Mouse (Mus musculus) MN1 (cell line): Measurements from ENCODE around the gene Bach1.

Source experiments
- DNase-seq: peaks from one replicate; pipeline ENCODE4 v3.0.0-alpha.2; 2016; ENCODE audit warnings: low spot score

Bach1 gene

GRCm38 (mm10) chr16:87741034-87741715 is 42.4 kb downstream of the Bach1 start:
- DNase-seq, result no peak

GRCm38 (mm10) chr16:87743661-87744060 is 44.9 kb downstream of the Bach1 start:
- no peak for DNase-seq

DNA sequence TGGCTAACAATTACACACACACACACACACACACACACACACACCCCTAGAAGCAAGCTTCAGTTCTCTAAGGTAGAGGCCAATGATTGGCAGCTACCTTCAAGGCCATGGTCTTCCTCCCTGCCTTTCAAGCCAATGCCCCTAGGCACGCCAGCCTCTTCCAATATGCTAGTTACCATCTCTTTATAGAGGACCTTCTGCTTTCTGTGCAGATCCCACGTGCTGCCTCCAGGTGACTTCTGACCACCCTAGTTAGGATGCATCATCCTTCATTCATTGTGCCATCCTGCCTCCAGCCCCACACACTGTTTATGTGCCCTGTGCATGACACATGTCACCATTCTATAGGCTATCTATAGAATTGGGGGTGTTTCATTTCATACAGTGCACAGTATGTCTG is 45.6 kb downstream of the Bach1 start:
- no peak for DNase-seq

DNA sequence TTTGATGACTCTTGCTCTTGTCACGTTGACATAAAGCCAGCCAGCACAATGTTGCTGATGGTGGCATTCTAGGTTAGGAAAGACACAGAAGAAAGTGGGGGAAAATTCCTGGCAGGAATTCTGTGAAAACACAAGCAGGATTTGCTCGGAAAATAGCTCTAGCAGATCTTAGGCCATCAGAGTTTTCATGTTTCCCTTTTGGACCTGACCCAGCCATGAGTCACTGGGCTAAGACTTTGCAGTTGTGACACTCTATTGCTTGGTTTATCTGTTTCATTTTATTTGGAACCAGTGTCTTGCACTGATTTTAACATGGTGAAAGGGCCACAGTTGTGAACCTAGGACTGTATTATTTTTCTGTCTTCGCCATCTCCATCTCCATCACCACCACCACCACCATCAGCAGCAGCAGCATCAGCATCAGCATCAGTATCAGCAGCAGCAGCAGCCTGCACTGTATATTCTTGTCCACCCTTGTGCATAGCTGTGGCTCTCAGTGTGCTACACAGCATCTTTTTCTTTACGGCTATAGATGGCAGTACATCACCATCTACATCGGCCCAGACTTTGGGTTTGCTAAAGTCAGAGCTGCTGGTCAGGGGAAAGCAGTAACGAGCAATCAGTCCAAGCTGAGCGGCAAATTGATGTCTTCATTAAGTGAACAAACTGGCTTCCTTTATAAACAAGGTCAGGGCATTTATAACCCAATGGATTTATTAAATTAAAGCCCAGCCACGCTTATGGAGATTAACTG is 46.6 kb downstream of the Bach1 start:
- no peak for DNase-seq

GRCm38 (mm10) chr16:87746728-87747127 is 48.0 kb downstream of the Bach1 start:
- peak; percentile 8 for DNase-seq

GRCm38 (mm10) chr16:87751243-87751642 is 52.5 kb downstream of the Bach1 start:
- DNase-seq, result no peak

DNA sequence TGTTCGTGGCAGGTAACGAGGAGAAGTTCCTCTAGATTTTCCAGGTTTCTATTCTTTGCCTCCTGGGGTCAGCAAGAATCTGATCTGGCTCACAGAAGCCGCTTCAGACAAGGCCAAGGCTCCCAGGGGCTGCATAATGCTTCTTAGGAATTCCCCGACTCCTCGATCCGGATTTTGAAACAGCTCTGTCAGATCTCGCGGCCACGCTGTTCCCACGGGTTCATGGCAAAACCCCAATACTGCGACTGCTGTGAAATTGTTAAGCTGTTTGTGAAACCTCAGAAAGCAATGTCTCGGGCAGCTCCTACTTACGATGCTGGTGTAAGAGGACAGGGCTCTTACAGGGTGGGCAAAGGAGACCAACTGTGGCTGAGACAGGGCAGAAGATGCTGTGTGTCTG is 53.7 kb downstream of the Bach1 start:
- no peak for DNase-seq

DNA sequence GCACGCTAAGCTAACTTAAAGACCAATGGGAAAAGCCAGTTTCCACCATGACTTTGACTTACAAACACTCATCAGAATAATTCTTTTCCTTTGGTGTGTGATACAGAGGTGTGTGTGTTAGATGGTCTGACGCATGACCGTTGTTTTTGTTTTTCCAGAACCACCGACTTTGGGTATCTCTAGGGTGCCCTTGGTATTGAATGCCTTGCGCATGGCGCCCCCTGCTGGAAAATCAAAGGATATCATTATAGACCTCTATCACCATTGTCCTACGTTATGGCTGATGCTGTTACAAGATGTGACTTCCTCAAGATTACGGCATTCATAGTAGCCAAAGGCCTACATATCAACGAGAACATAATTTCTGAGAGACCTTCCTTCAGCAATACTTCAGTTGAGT is 56.1 kb downstream of the Bach1 start:
- peak; percentile 50 for DNase-seq

DNA sequence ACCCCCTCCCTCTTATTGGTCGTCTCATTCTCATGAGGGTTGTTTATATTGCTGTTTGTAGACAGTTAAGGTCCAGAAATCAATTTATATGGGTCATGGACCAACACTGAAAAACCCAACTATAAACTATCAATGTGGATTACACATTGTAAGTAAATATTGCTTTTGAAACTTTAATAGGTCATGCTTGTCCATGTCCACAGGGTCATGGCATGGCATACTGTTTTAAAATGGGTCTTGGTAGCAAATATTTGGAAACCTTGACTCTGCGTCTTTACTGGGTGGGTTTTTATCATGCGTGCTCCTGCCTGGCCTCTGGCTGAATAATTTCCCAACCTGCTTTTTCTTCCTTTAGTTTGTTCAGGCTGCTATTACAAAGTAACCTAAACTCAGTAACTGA is 57.2 kb downstream of the Bach1 start:
- DNase-seq, result no peak

- DNase-seq, result no peak
These were observed 59.3 kb downstream of the Bach1 start for GRCm38 (mm10) chr16:87758016-87758415.

GRCm38 (mm10) chr16:87764668-87765109 is 65.9 kb downstream of the Bach1 start:
- no peak for DNase-seq

DNA sequence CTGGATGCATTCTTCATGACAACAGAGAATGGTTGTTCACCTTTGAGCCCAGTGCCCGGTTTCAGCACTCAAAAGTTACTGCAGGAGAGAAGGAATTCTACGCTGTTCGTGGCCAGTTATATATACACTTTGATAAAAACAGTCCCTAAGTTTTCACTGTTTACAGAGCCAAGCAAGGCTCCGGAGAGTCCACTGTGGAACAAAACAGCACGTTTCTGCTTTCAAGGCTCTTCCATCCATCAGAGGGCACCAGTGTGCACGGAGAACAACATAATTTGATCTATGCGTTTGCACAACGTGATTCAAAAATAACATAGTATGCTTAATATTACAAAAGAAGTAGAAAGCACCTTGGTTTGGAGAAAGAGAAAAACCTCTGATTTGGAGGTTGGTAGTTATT is 67.2 kb downstream of the Bach1 start:
- DNase-seq, result no peak

GRCm38 (mm10) chr16:87770576-87770975 is 71.8 kb downstream of the Bach1 start:
- DNase-seq, result no peak

DNA sequence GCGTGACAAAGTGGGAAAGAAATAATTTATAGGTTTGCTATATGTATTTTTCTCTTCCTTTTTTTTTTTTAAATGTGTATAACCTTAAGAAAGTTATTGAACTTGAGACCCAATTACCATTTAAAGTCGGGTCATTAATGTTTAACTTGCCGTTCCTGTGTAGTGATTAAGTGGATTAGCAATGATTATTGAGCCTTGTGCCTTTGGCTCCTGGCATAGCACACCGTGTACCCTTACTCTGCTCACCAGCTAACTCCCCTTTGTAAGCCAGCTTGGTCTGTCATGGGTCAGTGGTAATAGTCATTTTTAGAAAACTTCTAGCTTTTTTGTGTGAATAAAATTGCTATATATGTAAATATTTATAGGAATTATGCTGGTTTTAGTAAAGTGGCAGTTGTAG is 73.2 kb downstream of the Bach1 start:
- no peak for DNase-seq

DNA sequence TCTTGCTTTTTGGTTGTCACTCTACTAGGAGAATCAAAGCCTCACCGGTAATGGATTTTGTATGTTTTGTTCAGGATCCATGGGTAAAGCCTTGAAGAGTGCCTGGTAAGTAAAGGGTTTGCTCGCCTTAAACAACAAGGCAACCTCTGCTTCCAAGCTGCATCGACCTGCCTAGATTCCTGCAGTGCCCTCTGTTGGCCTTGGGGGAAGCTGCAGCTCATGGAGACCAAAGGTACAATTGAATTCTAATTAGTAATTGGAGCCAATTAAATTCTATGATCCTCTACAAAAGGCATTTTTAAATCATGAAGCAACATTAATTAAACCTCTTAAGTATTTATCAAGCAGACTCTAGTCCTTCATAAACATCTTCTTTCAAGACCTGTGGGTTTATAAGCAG is 75.7 kb downstream of the Bach1 start:
- no peak for DNase-seq

DNA sequence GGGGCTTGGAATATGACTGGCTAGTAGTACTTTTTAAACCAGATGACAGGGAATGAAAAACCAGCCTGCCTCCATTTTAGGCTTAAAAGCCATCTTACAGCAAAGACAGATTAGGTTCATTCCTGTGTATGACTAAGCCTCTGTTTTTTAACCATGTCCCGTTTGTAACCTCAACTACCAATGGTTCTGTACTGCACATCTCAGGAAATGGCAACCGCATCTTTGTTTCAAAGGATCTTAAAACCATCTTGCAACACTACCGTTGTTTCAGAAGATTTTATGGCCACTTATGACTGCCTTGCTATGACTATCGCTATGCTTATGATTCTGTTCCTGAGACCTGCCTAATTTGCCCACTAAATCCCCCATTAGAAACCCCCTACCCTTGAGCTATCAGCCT is 78.6 kb downstream of the Bach1 start:
- no peak for DNase-seq

DNA sequence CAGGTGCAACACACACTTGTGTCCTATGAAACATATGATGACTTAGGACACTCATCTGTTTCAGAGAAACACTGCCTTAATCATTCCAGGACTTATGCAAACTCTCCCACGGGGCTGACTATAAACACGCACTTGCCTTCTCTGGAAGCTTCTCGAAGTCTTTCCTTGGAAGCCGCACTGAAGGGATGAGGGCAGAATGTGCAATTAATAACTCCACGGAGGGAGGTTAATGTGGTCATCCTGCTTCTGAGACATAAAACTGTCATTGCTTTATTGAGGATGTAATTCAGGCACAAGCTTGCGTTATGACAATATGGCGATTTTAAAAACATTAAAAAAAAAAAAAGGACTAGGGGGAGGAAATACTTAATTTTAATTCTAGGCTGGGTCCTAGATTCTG is 82.9 kb downstream of the Bach1 start:
- DNase-seq, result no peak
